Mouse (Mus musculus) forebrain, embryonic 11.5 days (tissue): ENCODE measurements around the gene Ddc. TPM values are rescaled to one million over a fixed set of nuclear protein-coding genes. Genes with fewer than 3 reads are reported as not detected.
A peak's percentile ranks its signal among the peaks of the same experiment; 100 is the strongest.

ENCODE experiments used
- ATAC-seq: fragments of 200-750 bp; cut with Nextera tagmentation; replicated peaks from 2 replicates; pipeline ENCODE4 v1.8.0; 2017; ENCODE audit warnings: moderate TSS enrichment; ENCODE audit not compliant: low FRiP score
- DNase-seq: peaks from one replicate; pipeline ENCODE4 v3.0.0-alpha.2; 2017; ENCODE audit warnings: low spot score
- H3K27ac ChIP-seq: fragments of 300-500 bp; sonication (generic); 2 replicates; pipeline ENCODE4 v1.5.1; 2014; ENCODE audit warnings: low read depth, low read length
- H3K27me3 ChIP-seq: fragments of 300-500 bp; sonication (generic); 2 replicates; pipeline ENCODE4 v1.6.1; 2014; ENCODE audit warnings: mild to moderate bottlenecking, low read length, mixed read lengths; ENCODE audit not compliant: control insufficient read depth, insufficient read depth
- H3K36me3 ChIP-seq: fragments of 300-500 bp; sonication (generic); 2 replicates; pipeline ENCODE4 v1.6.1; 2014; ENCODE audit warnings: mild to moderate bottlenecking, low read length, moderate library complexity, mixed read lengths; ENCODE audit not compliant: control insufficient read depth, insufficient read depth
- H3K4me1 ChIP-seq: fragments of 300-500 bp; sonication (generic); replicated peaks from 2 replicates; pipeline ENCODE4 v1.6.1; 2014; ENCODE audit warnings: low read length, mixed read lengths; ENCODE audit not compliant: control insufficient read depth, insufficient read depth
- H3K4me2 ChIP-seq: fragments of 300-500 bp; sonication (generic); 2 replicates; pipeline ENCODE4 v1.6.1; 2014; ENCODE audit warnings: low read depth, mild to moderate bottlenecking, low read length, moderate library complexity, mixed read lengths; ENCODE audit not compliant: severe bottlenecking
- H3K4me3 ChIP-seq: fragments of 300-500 bp; sonication (generic); 2 replicates; pipeline ENCODE4 v1.5.1; 2014; ENCODE audit warnings: low read depth, low read length
- H3K9ac ChIP-seq: fragments of 300-500 bp; sonication (generic); 2 replicates; pipeline ENCODE4 v1.6.1; 2014; ENCODE audit warnings: low read length
- H3K9me3 ChIP-seq: fragments of 300-500 bp; sonication (generic); 2 replicates; pipeline ENCODE4 v1.6.1; 2016; ENCODE audit warnings: low read length, mixed read lengths; ENCODE audit not compliant: control insufficient read depth
- WGBS: fragments of 180-500 bp; shearing (Covaris S2); extraction: QIAGEN DNeasy Blood & Tissue Kit; methylation state at CpG from one replicate; pipeline ENCODE4 v1.1.7; 2014; 5-methylcytosine and 5-hydroxymethylcytosine counted together
- polyA plus RNA-seq: library from polyadenylated mRNA; unstranded; fragments of >200 nt; fragmentation: Nextera tagmentation; extraction: Ambion mirVana; gene quantifications from 2 replicates; pipeline ENCODE4 v1.2.1, GENCODE M21; 2014

Gene Ddc
- polyA plus RNA-seq = 6.8 and 8.7 TPM in 2 replicates

DNA sequence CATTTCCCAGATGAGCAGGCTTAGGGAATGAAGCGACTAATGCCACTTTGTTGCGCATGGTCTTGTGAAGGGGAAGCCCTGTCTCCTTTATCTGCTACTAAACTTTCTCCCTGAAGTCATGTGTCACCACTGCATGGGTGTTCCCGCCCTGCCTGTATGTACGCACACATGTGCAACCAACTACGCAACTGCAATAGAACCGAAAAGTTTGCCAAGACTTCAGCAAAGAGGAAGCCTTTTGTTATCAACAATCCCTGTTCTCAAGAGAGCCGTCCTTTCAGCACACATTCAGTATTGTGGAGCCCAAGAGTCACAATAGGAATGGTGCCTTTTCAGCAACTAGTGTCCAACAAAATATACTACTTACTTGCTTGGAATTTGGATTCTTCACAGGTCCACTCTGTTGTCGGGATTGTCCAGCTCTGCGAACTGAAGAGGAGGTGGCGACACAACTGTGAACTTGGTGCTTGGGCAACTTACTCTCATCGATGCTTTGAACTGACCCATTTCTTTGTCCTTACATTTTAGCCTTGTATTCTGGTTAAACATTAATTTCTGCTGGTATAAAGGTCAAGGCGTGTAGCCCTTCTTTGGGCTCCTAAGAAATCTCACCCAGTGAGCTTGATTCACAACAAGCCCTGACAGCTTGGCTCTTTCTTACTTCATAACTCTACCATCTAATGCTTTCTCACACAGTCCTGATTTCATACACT, at the start of gene Ddc:
TSS of gene Ddc (minus strand) at position 500 of the 713 bp plus-strand sequence.
- Histone ChIP-seq H3K4me1 (no peaks in the 10 kb centered on the region), H3K9ac (no peak within 1 kb of the TSS), H3K36me3 (no peaks in the 10 kb centered on the region), H3K27me3 (no peaks in the 10 kb centered on the region), H3K4me3 (no peak within 1 kb of the TSS), H3K4me2 (no peak within 1 kb of the TSS), H3K27ac (no peak within 1 kb of the TSS), H3K9me3 (no peaks in the 10 kb centered on the region)
- no peak for ATAC-seq
- 89% methylated on average over 12 of the region's 12 CpGs for WGBS
- DNase-seq = no peak

DNA sequence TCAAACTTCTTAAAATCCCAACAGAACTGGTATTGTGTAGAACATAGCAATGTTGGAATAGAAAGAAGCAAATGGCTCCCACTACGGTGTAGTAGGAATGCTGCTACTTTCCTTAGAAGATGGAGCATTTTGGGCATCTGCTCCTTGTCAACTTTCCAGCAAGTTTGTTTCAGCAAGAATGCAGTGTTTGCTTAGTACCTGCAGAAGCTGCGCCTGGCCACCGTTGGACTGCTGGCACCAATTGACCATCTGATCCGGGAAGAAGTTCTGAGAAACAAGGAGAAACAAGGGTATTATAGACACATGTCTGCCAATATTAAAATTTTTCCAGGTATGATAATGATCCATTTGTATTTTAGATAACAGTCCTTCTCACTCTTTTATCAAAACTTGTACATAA, 47.8 kb upstream of the Ddc start:
- no peak overlapping the region for H3K9ac ChIP-seq
- no peaks in the 10 kb centered on the region for H3K27me3 ChIP-seq
- H3K4me2 ChIP-seq = no peak overlapping the region
- ATAC-seq (no peak), DNase-seq (no peak)
- H3K27ac ChIP-seq = no peak overlapping the region
- H3K4me3 ChIP-seq = no peak overlapping the region
- WGBS = 94% methylated on average over 4 of the region's 4 CpGs
- H3K4me1 ChIP-seq = peaks cover 12% of the 10 kb centered on the region; the same call in 1 of the 2 replicates
- no peaks in the 10 kb centered on the region for H3K9me3 ChIP-seq
- H3K36me3 ChIP-seq = no peaks in the 10 kb centered on the region; the same call in 1 of the 2 replicates

DNA sequence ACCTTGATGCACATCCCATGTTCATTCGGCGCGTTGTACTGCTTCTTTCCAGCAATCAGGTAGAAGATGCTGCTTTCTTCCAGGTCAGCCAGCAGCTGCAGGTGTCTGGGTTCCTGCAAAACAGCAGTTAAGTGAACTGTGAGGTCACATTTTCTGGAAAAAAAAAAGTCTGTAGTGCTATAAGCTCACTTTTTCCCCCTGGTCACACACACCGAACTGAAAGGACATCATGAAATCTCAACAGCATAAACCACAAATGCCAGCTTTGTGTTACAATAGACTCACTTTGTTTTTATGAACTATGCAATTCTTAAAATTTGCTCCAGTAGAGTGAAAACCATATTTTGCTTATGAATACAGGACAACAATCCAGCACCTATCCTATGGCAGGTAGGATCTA, 46.9 kb upstream of the Ddc start:
- H3K4me1 ChIP-seq = peaks cover 12% of the 10 kb centered on the region; the same call in 1 of the 2 replicates
- H3K9me3 ChIP-seq = no peaks in the 10 kb centered on the region
- H3K36me3 ChIP-seq = no peaks in the 10 kb centered on the region; the same call in 1 of the 2 replicates
- ATAC-seq = no peak
- WGBS = 96% methylated on average over 4 of the region's 4 CpGs
- no peak overlapping the region for H3K27ac ChIP-seq
- no peaks in the 10 kb centered on the region for H3K27me3 ChIP-seq
- H3K4me3 ChIP-seq = no peak overlapping the region
- no peak overlapping the region for H3K4me2 ChIP-seq
- DNase-seq = no peak
- H3K9ac ChIP-seq = no peak overlapping the region

DNA sequence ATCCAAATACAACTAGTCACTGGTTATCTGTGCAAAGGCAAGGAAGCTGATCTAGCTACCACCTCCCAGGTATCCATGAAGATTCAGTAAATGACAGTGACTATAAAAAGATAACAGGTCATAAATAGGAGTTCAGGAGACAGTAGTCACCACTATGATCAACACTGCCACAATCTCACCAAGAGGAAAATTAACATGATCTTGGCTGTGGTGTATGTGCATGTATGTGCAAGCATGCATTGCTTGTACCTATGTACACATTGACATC, 46.1 kb upstream of the Ddc start:
- peaks cover 10% of the 10 kb centered on the region; the same call in 1 of the 2 replicates for H3K4me1 ChIP-seq
- no peaks in the 10 kb centered on the region for H3K27me3 ChIP-seq
- no peak for DNase-seq
- H3K9me3 ChIP-seq = no peaks in the 10 kb centered on the region
- H3K27ac ChIP-seq = no peak overlapping the region
- no peaks in the 10 kb centered on the region; the same call in 1 of the 2 replicates for H3K36me3 ChIP-seq
- H3K4me3 ChIP-seq = no peak overlapping the region
- no peak for ATAC-seq
- no peak overlapping the region for H3K4me2 ChIP-seq
- H3K9ac ChIP-seq = no peak overlapping the region

DNA sequence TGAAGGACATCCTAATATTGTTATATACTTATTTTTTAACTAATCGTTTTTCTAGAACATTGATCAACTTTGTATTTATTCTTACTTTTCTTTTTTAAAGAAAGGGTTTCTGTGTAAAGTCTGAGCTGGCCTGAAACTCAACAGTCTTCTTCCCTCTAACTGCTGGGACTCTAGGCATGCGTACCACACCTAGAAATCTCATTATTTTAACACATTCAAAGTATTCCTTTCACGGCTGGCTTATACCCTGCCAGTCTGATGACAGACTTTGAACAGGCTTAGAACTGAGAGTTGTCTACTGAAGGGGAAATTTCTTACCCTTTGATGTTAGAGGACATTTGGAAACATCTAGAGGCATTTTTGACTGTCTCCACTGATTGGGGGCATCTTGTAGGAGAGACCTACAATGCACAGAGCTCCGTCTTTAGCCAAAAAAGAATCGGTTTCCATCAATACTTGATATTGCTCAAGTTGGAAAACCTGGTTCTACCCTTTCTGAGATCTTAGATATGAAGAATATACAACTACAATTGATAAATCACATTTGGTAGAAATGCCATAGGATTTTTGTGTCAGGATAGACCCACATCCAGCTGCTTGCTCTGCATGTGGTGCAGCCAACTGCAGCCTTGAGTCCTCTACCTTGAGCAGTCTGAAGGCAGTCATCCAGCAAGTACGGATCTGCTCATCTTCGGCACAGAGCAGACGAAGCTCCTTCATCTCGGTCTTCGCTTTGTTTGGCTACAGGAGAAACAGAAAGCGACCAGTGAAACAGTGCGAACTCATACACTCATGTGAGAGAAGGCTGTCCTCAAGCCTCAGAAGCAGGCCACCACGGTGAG, 45.5 kb upstream of the Ddc start:
- peaks cover 8% of the 10 kb centered on the region; the same call in 1 of the 2 replicates for H3K4me1 ChIP-seq
- no peaks in the 10 kb centered on the region for H3K27me3 ChIP-seq
- H3K4me3 ChIP-seq = no peak overlapping the region
- no peak overlapping the region for H3K9ac ChIP-seq
- DNase-seq (no peak), ATAC-seq (no peak)
- no peaks in the 10 kb centered on the region for H3K9me3 ChIP-seq
- H3K36me3 ChIP-seq = no peaks in the 10 kb centered on the region; the same call in 1 of the 2 replicates
- no peak overlapping the region for H3K27ac ChIP-seq
- WGBS = 78% methylated on average over 13 of the region's 13 CpGs
- no peak overlapping the region for H3K4me2 ChIP-seq

DNA sequence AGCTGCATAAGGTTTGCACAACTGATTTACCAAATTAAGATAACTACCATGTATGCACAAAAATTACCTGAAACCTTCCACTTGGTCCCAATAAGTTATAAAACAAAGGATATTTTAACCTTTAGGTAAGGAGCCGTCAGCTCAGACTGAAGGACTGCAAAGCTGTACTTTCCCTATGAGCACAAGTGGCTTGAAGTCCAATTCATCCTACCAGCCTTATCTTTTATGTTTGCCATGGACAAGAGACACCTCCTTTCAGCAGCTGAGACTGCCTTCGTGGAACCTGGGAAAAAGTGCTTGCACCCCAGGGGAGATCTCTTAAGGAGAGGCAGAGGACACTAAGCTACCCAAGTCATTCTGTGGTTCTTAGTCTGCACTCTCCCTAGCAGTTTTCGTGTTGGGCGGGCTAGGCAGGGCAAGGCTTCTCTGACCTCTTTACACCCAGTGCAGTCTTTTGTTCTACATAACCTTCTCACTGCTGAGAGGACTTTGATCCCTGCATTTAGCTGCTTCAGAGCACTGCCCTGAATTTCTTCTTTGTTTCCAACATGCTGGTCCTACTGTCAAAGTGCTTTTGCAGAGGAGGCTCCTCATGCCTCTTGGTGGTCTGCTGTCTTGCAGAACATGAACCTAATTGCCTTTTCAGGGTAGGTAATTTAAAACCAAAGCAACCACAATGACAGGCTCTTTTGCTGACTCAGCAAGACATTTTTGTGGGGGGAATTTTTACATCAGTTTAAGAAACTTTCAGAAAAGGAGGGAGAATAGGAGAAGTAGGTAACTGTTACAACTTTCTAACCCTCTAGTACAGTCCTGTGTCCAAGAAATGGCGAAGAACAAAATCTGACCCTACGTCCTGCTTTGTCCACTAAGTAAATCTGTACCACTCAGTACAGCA, 44.6 kb upstream of the Ddc start:
- no peaks in the 10 kb centered on the region for H3K9me3 ChIP-seq
- H3K27ac ChIP-seq = no peak overlapping the region
- H3K4me2 ChIP-seq = 0 out of 2 replicates have a peak overlapping the region, but pooled peaks have one; percentile 8
- peaks cover 8% of the 10 kb centered on the region; the same call in 1 of the 2 replicates for H3K4me1 ChIP-seq
- no peaks in the 10 kb centered on the region; the same call in 1 of the 2 replicates for H3K36me3 ChIP-seq
- DNase-seq (no peak), ATAC-seq (peak; percentile 37; the same call in 1 of the 2 replicates)
- H3K27me3 ChIP-seq = no peaks in the 10 kb centered on the region
- 29% methylated on average over 6 of the region's 6 CpGs for WGBS
- H3K9ac ChIP-seq = no peak overlapping the region
- no peak overlapping the region for H3K4me3 ChIP-seq

DNA sequence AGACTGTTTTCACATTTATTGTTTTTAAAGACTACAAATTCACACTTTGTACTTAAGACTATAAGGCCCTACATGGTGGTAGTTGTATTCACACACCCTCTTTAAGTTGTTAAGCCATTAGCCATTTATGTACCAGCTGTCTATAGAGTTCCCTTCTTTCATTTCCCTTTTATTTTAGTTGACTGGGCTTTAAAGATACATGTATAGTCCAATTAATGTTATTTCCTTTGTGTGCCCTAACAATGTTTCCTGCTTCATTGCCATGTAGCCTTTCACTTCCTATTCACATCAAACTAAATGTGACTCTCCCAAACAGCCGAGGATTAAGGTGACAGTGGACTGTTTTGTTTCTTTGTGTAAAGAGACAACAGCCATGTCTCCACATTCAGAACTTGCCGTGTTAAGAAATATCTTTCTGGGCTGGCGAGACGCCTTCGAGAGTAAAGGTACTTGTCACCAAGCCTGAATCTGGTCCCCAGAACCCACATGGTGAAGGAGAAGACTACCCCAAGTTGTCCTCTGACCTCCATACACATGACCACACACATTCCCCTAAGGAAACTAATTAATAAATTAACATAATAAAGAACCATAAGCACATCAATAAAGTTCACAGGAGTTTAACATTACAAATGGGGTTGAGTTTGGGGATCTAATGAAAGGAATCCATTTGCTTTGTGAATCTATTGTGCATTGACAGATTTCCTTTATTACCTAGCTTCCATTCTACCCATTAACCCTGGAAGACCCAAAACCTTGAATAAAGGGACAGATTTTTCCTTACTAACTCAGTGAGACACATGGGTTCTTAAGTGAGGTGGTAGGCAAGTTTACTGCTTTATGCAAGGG, 43.1 kb upstream of the Ddc start:
- Histone ChIP-seq H3K9me3 (no peaks in the 10 kb centered on the region), H3K27me3 (no peaks in the 10 kb centered on the region), H3K36me3 (no peaks in the 10 kb centered on the region; the same call in 1 of the 2 replicates), H3K4me3 (no peak overlapping the region), H3K27ac (no peak overlapping the region), H3K9ac (no peak overlapping the region), H3K4me1 (peaks cover 8% of the 10 kb centered on the region; the same call in 1 of the 2 replicates), H3K4me2 (no peak overlapping the region)
- DNase-seq (no peak), ATAC-seq (peak; percentile 83)
- 27% methylated on average over 5 of the region's 5 CpGs for WGBS
